Mouse (Mus musculus): Measurements from ENCODE around the gene 1700030K09Rik. TPM values are rescaled to one million over a fixed set of nuclear protein-coding genes. Genes with fewer than 3 reads are reported as not detected.

The 1700030K09Rik gene
- polyA plus RNA-seq, 1 experiment from 2014 or later, result 17.5 TPM

DNA sequence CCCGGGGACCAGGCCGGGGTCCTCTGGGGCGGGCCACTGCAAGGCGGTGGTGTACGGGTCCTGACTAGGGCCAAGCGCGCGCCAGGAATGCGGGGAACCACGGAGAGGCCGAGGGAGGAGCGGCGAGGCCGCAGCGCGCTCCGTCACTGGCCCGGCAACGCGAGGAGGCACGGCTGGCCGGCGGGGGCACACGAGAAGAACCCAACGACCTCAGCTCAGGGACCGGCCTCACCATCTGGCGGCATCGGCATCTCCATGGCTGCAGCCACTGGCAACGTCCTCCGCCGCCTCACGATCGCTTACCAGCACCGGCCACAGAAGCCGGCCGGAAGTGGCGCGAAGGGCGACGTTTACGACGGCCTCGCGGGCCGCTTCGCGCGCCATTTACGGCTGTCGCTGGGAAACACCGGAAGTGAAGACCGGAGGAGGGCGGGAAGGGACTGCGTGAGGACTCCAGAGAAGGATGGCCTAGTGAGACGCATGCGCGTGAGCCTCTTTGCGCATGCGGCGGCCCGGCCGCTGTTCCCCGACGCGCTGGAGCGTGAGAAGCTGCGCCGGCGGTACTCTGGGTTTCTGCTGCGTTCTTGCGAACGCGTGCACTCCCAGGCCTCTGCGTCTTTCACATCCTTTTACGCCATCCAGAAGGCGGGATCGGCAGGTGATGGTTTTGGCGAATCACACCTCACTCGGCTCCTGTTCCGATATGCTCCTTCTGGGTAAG lies 31.3 kb downstream of the 1700030K09Rik start, which contains the start of gene Cherp:
Gene Cherp (minus strand): TSS at position 401 of the 721 bp plus-strand sequence.
- Histone ChIP-seq H3K4me3 (ENCODE audit: low read depth, low read length) (peak within 1 kb of the TSS; percentile 87), H3K9ac (ENCODE audit: low read depth, low read length) (peak within 1 kb of the TSS; percentile 82), H3K4me1 (ENCODE audit: control insufficient read depth, insufficient read depth, low read length) (peaks cover 21% of the 10 kb centered on the region), H3K36me3 (ENCODE audit: control insufficient read depth, insufficient read depth, low read length) (peaks cover 22% of the 10 kb centered on the region), H3K9me3 (replicated peaks; ENCODE audit: control insufficient read depth, low read length, poor library complexity, severe bottlenecking) (no peaks in the 10 kb centered on the region), H3K27me3 (ENCODE audit: control insufficient read depth, insufficient read depth, low read depth, low read length) (no peaks in the 10 kb centered on the region), H3K27ac (ENCODE audit: low read length) (peak within 1 kb of the TSS; percentile 90), H3K4me2 (ENCODE audit: low read length) (peak within 1 kb of the TSS; percentile 100)
- under 1% methylated on average over 78 of the region's 80 CpGs for WGBS
- peak; percentile 97 for ATAC-seq

- Histone ChIP-seq H3K9me3 (replicated peaks; ENCODE audit: control insufficient read depth, low read length, poor library complexity, severe bottlenecking) (no peaks in the 10 kb centered on the region), H3K4me1 (ENCODE audit: control insufficient read depth, insufficient read depth, low read length) (peaks cover under 1% of the 10 kb centered on the region; the same call in 1 of the 2 replicates), H3K4me2 (ENCODE audit: low read length) (no peak overlapping the region), H3K36me3 (ENCODE audit: control insufficient read depth, insufficient read depth, low read length) (peaks cover 30% of the 10 kb centered on the region), H3K9ac (ENCODE audit: low read depth, low read length) (no peak overlapping the region), H3K27me3 (ENCODE audit: control insufficient read depth, insufficient read depth, low read depth, low read length) (no peaks in the 10 kb centered on the region), H3K27ac (ENCODE audit: low read length) (no peak overlapping the region), H3K4me3 (ENCODE audit: low read depth, low read length) (no peak overlapping the region)
- 90% methylated on average over 6 of the region's 6 CpGs for WGBS
- ATAC-seq, result no peak
Observed at GRCm38 (mm10) chr8:72485456-72486199, 41.9 kb downstream of the 1700030K09Rik start.

DNA sequence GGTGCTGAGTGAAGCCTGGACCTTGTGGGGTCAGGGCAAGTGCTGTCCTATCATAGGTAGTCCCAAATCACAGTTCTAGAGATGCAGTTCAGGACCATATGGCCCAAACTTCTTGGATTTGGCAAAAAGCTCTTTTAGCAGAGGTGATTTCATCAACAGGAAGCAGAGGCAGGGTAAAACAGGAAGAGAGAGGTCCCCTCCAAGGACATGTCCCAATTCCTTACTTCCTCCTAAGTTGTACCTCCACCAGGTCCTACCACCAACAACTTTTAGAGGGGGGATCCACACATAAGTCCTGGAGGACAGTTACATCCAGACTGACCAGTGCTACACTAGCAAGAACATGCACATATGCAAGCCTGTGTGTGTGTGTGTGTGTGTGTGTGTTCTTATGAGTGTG lies 43.3 kb downstream of the 1700030K09Rik start:
- no peak for ATAC-seq
- Histone ChIP-seq H3K27me3 (ENCODE audit: control insufficient read depth, insufficient read depth, low read depth, low read length) (no peaks in the 10 kb centered on the region), H3K9ac (ENCODE audit: low read depth, low read length) (no peak overlapping the region), H3K4me3 (ENCODE audit: low read depth, low read length) (no peak overlapping the region), H3K36me3 (ENCODE audit: control insufficient read depth, insufficient read depth, low read length) (peaks cover 26% of the 10 kb centered on the region), H3K27ac (ENCODE audit: low read length) (no peak overlapping the region), H3K4me2 (ENCODE audit: low read length) (no peak overlapping the region), H3K4me1 (ENCODE audit: control insufficient read depth, insufficient read depth, low read length) (peaks cover 12% of the 10 kb centered on the region), H3K9me3 (replicated peaks; ENCODE audit: control insufficient read depth, low read length, poor library complexity, severe bottlenecking) (no peaks in the 10 kb centered on the region)

GRCm38 (mm10) chr8:72491017-72491416 lies 47.3 kb downstream of the 1700030K09Rik start:
- peak overlapping the region; percentile 86 for H3K4me3 ChIP-seq (ENCODE audit: low read depth, low read length)
- H3K36me3 ChIP-seq (ENCODE audit: control insufficient read depth, insufficient read depth, low read length), result peaks cover 22% of the 10 kb centered on the region
- 86% methylated on average over 2 of the region's 2 CpGs for WGBS
- H3K4me2 ChIP-seq (ENCODE audit: low read length), result peak overlapping the region; percentile 96; the same call in 1 of the 2 replicates
- no peak overlapping the region for H3K27ac ChIP-seq (ENCODE audit: low read length)
- H3K9me3 ChIP-seq (replicated peaks; ENCODE audit: control insufficient read depth, low read length, poor library complexity, severe bottlenecking), result no peaks in the 10 kb centered on the region
- no peaks in the 10 kb centered on the region for H3K27me3 ChIP-seq (ENCODE audit: control insufficient read depth, insufficient read depth, low read depth, low read length)
- no peak for ATAC-seq
- H3K4me1 ChIP-seq (ENCODE audit: control insufficient read depth, insufficient read depth, low read length), result peaks cover 25% of the 10 kb centered on the region
- H3K9ac ChIP-seq (ENCODE audit: low read depth, low read length), result no peak overlapping the region

GRCm38 (mm10) chr8:72491680-72492621 lies 48.3 kb downstream of the 1700030K09Rik start, which contains the start of gene Slc35e1:
Gene Slc35e1 (minus strand): TSS chr8:72492614.
- WGBS, result under 1% methylated on average over 88 of the region's 98 CpGs

GRCm38 (mm10) chr8:72492622-72493081 lies 49.0 kb downstream of the 1700030K09Rik start:
- H3K27ac ChIP-seq (ENCODE audit: low read length), result peak overlapping the region; percentile 79
- H3K27me3 ChIP-seq (ENCODE audit: control insufficient read depth, insufficient read depth, low read depth, low read length), result no peaks in the 10 kb centered on the region
- ATAC-seq, result peak; percentile 96
- WGBS, result under 1% methylated on average over 51 of the region's 56 CpGs
- H3K4me1 ChIP-seq (ENCODE audit: control insufficient read depth, insufficient read depth, low read length), result peaks cover 25% of the 10 kb centered on the region
- H3K4me2 ChIP-seq (ENCODE audit: low read length), result peak overlapping the region; percentile 80
- peak overlapping the region; percentile 79 for H3K9ac ChIP-seq (ENCODE audit: low read depth, low read length)
- peak overlapping the region; percentile 86 for H3K4me3 ChIP-seq (ENCODE audit: low read depth, low read length)
- H3K36me3 ChIP-seq (ENCODE audit: control insufficient read depth, insufficient read depth, low read length), result peaks cover 23% of the 10 kb centered on the region
- no peaks in the 10 kb centered on the region for H3K9me3 ChIP-seq (replicated peaks; ENCODE audit: control insufficient read depth, low read length, poor library complexity, severe bottlenecking)

More at GRCm38 (mm10) chr8:72491680-72492621, 48.3 kb downstream of the 1700030K09Rik start, which contains the start of gene Slc35e1:
- Histone ChIP-seq H3K4me1 (ENCODE audit: control insufficient read depth, insufficient read depth, low read length) (peaks cover 25% of the 10 kb centered on the region), H3K4me2 (ENCODE audit: low read length) (peak within 1 kb of the TSS; percentile 96), H3K9me3 (replicated peaks; ENCODE audit: control insufficient read depth, low read length, poor library complexity, severe bottlenecking) (no peaks in the 10 kb centered on the region), H3K27me3 (ENCODE audit: control insufficient read depth, insufficient read depth, low read depth, low read length) (no peaks in the 10 kb centered on the region), H3K36me3 (ENCODE audit: control insufficient read depth, insufficient read depth, low read length) (peaks cover 25% of the 10 kb centered on the region), H3K9ac (ENCODE audit: low read depth, low read length) (peak within 1 kb of the TSS; percentile 79), H3K27ac (ENCODE audit: low read length) (peak within 1 kb of the TSS; percentile 79), H3K4me3 (ENCODE audit: low read depth, low read length) (peak within 1 kb of the TSS; percentile 86)
- peak; percentile 79 for ATAC-seq

- ATAC-seq, result no peak
- Histone ChIP-seq H3K4me3 (ENCODE audit: low read depth, low read length) (peak overlapping the region; percentile 86), H3K27me3 (ENCODE audit: control insufficient read depth, insufficient read depth, low read depth, low read length) (no peaks in the 10 kb centered on the region), H3K36me3 (ENCODE audit: control insufficient read depth, insufficient read depth, low read length) (peaks cover 17% of the 10 kb centered on the region), H3K9me3 (replicated peaks; ENCODE audit: control insufficient read depth, low read length, poor library complexity, severe bottlenecking) (no peaks in the 10 kb centered on the region), H3K9ac (ENCODE audit: low read depth, low read length) (peak overlapping the region; percentile 70), H3K27ac (ENCODE audit: low read length) (peak overlapping the region; percentile 79), H3K4me1 (ENCODE audit: control insufficient read depth, insufficient read depth, low read length) (peaks cover 25% of the 10 kb centered on the region), H3K4me2 (ENCODE audit: low read length) (peak overlapping the region; percentile 80)
- WGBS, result 14% methylated on average over 8 of the region's 8 CpGs
Observed at GRCm38 (mm10) chr8:72493381-72493780, 49.7 kb downstream of the 1700030K09Rik start.

DNA sequence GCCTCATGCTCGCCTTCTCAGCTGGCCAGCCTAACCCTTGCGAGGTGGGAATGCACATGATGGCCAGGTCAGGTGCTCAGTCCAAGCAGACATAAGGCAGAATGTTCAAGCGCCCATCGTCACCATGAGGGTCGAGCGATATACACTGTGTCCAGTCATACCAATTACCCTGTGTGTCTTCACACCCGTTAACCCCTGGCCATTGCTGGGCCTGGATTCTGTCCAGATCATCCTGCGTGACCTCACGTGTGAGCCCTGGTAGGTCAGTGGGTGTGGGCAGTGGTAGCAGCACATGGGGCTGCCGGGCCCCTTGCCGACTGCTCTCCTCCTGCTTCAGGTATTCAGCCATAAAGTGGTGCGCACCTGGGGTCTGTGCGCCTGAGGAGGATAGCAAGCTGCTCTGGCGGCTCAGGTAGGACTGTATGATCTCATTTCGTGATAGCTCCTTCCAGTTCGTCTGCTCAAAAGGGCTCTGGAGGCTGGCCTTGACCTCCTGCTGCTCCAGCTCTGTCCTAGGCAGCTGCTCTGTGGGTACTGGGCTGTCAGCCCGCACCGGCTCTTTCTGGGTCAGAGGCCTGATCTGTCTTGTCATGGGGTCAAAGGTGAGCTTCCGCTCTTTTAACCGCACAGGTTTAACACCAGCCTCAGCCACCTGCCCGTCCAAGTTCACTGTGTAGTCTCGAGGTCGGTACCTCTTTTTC lies 51.9 kb downstream of the 1700030K09Rik start:
- 86% methylated on average over 23 of the region's 23 CpGs for WGBS
- peaks cover 25% of the 10 kb centered on the region for H3K4me1 ChIP-seq (ENCODE audit: control insufficient read depth, insufficient read depth, low read length)
- H3K27ac ChIP-seq (ENCODE audit: low read length), result no peak overlapping the region
- no peaks in the 10 kb centered on the region for H3K9me3 ChIP-seq (replicated peaks; ENCODE audit: control insufficient read depth, low read length, poor library complexity, severe bottlenecking)
- no peak overlapping the region for H3K4me3 ChIP-seq (ENCODE audit: low read depth, low read length)
- ATAC-seq, result no peak
- no peaks in the 10 kb centered on the region for H3K27me3 ChIP-seq (ENCODE audit: control insufficient read depth, insufficient read depth, low read depth, low read length)
- no peak overlapping the region for H3K4me2 ChIP-seq (ENCODE audit: low read length)
- H3K36me3 ChIP-seq (ENCODE audit: control insufficient read depth, insufficient read depth, low read length), result peaks cover 14% of the 10 kb centered on the region
- no peak overlapping the region for H3K9ac ChIP-seq (ENCODE audit: low read depth, low read length)
